Mouse (Mus musculus): Measurements from ENCODE around the gene Atp5d. TPM values are rescaled to one million over a fixed set of nuclear protein-coding genes. Genes with fewer than 3 reads are reported as not detected.

Gene Atp5d
- total and polyA plus RNA-seq, 2 experiments from 2014 or later = 154 to 633 TPM

DNA sequence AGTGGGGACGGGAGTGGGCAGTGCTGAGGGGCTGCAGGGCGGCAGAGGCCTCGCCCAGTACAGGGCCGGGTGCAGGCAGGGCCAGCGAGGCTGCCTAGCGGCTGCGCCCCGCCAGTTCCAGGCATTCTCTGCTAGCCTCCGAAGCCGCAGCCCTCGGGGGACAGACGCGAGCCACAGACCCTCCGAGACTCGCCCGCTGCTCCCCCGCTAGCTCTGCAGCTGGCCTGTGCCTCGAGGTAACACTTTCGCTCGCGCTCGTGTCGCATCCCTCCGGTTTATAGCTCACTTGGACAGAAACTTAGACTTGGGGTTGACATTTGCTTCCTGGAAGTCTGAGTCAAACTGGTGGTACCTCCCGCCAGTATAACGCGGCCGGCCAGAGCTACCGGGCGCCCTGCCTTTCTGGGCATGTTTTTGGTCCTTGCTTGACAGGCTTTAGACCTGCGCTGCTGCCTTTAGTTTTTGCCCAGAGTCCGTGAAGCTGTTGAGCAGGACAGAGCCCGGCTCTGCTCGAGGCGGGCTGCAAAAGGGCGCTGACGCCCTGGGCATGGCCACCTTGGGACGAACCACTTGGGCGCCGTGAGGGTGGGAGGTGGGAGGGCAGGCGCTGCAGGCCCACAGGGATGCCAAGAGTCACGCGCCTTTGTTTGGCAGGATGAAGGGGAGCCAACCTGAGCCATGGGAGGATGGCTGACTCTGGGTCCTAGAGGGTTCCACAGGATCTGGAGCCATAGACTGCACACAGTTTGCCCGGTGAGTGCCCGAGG is 33.5 kb downstream of the Atp5d start:
- H3K4me1 ChIP-seq (ENCODE audit: insufficient read depth) = peaks cover 8% of the 10 kb centered on the region

DNA sequence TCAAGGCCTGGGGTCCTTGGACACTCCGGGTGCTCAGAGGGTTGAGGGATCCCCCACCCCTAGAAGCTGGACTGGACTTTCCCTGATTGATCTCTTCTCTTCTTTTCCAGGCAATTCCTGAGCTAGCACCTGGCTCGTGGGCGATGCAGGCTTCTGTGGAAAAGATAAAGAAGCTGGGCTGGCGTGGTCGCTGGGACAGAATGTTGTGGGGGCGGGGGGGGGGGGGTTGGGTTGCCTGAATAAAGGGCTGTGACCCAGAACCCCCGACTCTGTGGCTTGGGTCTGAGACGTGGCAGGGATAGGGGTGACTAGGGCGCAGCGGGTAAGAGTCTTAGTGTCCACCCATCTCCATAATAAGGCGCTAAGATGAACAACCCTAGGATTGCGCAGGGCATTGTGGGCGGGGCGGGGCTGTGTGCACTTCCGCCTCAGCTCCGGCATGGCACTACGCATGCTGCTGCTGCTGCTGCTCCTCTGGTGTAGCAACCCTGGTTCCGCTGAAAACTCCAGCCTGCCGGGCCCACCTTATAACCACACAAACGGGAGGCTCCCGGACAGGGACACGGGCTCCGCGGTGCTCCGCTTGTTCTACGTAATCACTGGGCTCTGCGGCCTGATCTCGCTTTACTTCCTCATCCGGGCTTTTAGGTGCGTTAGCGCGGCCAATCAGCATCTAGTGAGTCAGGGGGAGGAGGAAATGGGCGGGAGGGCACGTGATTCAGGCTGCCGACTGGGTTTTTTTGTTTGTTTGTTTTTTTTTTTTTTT is 34.3 kb downstream of the Atp5d start, which contains the start of gene 1600002K03Rik:
1600002K03Rik (plus strand) TSS at position 418 of the 766 bp plus-strand sequence.
- H3K9me3 ChIP-seq (ENCODE audit: low read length) = no peaks in the 10 kb centered on the region
- peak within 1 kb of the TSS; percentile 61 for H3K4me2 ChIP-seq (ENCODE audit: low read depth)
- H3K27me3 ChIP-seq (ENCODE audit: insufficient read depth, low read length) = no peaks in the 10 kb centered on the region
- peak within 1 kb of the TSS; percentile 58 for H3K9ac ChIP-seq
- no peak for TF ChIP-seq CTCF (IDR thresholded peaks at IDR 0.05; ENCODE audit: low read depth)
- H3K27ac ChIP-seq (ENCODE audit: low read depth, low read length) = peak within 1 kb of the TSS; percentile 92
- peak; percentile 95 for DNase-seq
- ATAC-seq = peak; percentile 84
- H3K4me1 ChIP-seq (ENCODE audit: insufficient read depth) = peaks cover 6% of the 10 kb centered on the region
- peak within 1 kb of the TSS; percentile 47 for H3K4me3 ChIP-seq (ENCODE audit: low read depth, low read length)
- WGBS = 6% methylated on average over 34 of the region's 35 CpGs
- H3K36me3 ChIP-seq (ENCODE audit: insufficient read depth) = peaks cover 27% of the 10 kb centered on the region

More for the DNA sequence above, 33.5 kb downstream of the Atp5d start:
- DNase-seq (no peak), ATAC-seq (no peak)
- no peak for TF ChIP-seq CTCF (IDR thresholded peaks at IDR 0.05; ENCODE audit: low read depth)
- H3K27me3 ChIP-seq (ENCODE audit: insufficient read depth, low read length) = no peaks in the 10 kb centered on the region
- peak overlapping the region; percentile 58 for H3K9ac ChIP-seq
- H3K27ac ChIP-seq (ENCODE audit: low read depth, low read length) = peak overlapping the region; percentile 92
- H3K36me3 ChIP-seq (ENCODE audit: insufficient read depth) = peaks cover 27% of the 10 kb centered on the region
- H3K4me2 ChIP-seq (ENCODE audit: low read depth) = peak overlapping the region; percentile 61
- H3K9me3 ChIP-seq (ENCODE audit: low read length) = no peaks in the 10 kb centered on the region
- 85% methylated on average over 45 of the region's 45 CpGs for WGBS
- H3K4me3 ChIP-seq (ENCODE audit: low read depth, low read length) = no peak overlapping the region

DNA sequence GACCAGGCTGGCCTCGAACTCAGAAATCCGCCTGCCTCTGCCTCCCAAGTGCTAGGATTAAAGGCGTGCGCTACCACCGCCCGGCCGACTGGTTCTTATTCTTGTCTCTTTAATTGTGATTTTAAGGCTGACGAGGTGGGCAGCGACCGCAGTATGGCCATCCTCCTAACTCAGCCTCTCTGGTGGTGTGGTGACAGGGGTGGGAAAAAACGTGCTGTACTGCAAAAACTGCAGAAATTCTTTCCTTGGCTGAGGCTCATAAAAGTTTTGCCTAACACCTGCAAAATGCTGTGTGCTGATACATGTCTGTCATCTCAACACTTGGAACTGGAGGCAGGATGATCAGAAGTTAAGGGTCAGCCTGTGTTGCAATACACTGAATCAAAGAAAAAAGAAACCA is 34.9 kb downstream of the Atp5d start:
- DNase-seq = peak; percentile 35
- Histone ChIP-seq H3K4me2 (ENCODE audit: low read depth) (peak overlapping the region; percentile 61), H3K4me1 (ENCODE audit: insufficient read depth) (peaks cover 6% of the 10 kb centered on the region), H3K9me3 (ENCODE audit: low read length) (no peaks in the 10 kb centered on the region), H3K27ac (ENCODE audit: low read depth, low read length) (peak overlapping the region; percentile 92), H3K9ac (no peak overlapping the region), H3K36me3 (ENCODE audit: insufficient read depth) (peaks cover 27% of the 10 kb centered on the region), H3K27me3 (ENCODE audit: insufficient read depth, low read length) (no peaks in the 10 kb centered on the region), H3K4me3 (ENCODE audit: low read depth, low read length) (peak overlapping the region; percentile 47)
- TF ChIP-seq CTCF (IDR thresholded peaks at IDR 0.05; ENCODE audit: low read depth) = no peak
- WGBS = 7% methylated on average over 11 of the region's 11 CpGs
- no peak for ATAC-seq

DNA sequence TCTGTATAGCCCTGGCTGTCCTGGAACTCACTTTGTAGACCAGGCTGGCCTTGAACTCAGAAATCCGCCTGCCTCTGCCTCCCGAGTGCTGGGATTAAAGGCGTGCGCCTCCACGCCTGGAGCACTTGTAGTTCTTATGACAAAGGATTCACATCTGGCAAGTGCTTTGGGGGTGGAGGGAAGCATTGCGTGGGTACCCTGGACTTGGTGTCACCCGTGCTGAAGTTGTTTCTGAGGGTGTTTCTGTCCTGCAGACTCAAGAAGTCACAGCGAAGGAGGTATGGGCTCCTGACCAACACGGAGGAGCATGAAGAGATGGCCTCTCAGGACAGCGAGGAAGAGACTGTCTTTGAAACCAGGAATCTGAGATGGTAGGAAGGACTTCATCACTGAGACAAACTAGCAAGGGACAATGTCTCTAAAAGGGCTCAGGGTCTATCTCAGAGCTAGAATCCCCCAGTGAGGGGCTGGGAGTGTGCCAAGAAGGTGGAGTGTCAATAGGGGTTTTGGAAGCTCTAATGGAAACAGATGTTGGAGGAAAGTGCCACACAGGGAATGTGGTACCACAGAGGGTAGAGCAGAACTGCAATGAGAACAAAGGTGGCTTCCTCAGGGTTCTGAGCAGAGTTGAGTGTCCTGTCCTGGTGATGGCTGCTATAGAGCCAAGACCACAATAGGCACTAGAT is 35.7 kb downstream of the Atp5d start:
- Histone ChIP-seq H3K27ac (ENCODE audit: low read depth, low read length) (no peak overlapping the region), H3K36me3 (ENCODE audit: insufficient read depth) (peaks cover 27% of the 10 kb centered on the region), H3K9ac (no peak overlapping the region), H3K4me1 (ENCODE audit: insufficient read depth) (no peaks in the 10 kb centered on the region; the same call in 1 of the 2 replicates), H3K27me3 (ENCODE audit: insufficient read depth, low read length) (no peaks in the 10 kb centered on the region), H3K4me2 (ENCODE audit: low read depth) (no peak overlapping the region), H3K9me3 (ENCODE audit: low read length) (no peaks in the 10 kb centered on the region), H3K4me3 (ENCODE audit: low read depth, low read length) (no peak overlapping the region)
- TF ChIP-seq CTCF (IDR thresholded peaks at IDR 0.05; ENCODE audit: low read depth) = no peak
- ATAC-seq (no peak), DNase-seq (no peak)
- WGBS = 86% methylated on average over 10 of the region's 10 CpGs

DNA sequence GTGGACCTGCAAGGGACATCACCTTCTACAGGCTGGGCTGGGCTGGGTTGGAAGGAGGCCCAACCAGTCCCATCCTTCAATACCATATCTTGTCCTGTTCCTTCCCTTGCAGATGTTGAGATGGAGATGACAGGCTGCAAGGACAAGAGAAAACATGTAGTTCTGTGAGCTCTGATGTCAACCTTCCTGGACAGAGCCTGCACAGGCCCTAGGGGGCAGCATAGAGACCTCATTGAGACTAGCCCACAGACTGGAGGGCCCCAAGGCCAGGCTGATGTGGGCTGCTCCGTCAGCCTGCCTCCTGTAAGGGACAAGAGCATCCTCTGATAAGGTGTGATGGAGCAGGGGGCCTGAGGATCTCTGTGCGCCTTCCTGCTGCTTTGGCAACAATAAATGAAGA is 36.3 kb downstream of the Atp5d start:
- 54% methylated on average over 2 of the region's 2 CpGs for WGBS
- no peaks in the 10 kb centered on the region; the same call in 1 of the 2 replicates for H3K4me1 ChIP-seq (ENCODE audit: insufficient read depth)
- ATAC-seq (no peak), DNase-seq (no peak)
- H3K9me3 ChIP-seq (ENCODE audit: low read length) = no peaks in the 10 kb centered on the region
- no peaks in the 10 kb centered on the region for H3K27me3 ChIP-seq (ENCODE audit: insufficient read depth, low read length)
- H3K4me2 ChIP-seq (ENCODE audit: low read depth) = no peak overlapping the region
- TF ChIP-seq CTCF (IDR thresholded peaks at IDR 0.05; ENCODE audit: low read depth) = peak; percentile 57
- no peak overlapping the region for H3K27ac ChIP-seq (ENCODE audit: low read depth, low read length)
- no peak overlapping the region for H3K9ac ChIP-seq
- H3K36me3 ChIP-seq (ENCODE audit: insufficient read depth) = peaks cover 26% of the 10 kb centered on the region
- no peak overlapping the region for H3K4me3 ChIP-seq (ENCODE audit: low read depth, low read length)

DNA sequence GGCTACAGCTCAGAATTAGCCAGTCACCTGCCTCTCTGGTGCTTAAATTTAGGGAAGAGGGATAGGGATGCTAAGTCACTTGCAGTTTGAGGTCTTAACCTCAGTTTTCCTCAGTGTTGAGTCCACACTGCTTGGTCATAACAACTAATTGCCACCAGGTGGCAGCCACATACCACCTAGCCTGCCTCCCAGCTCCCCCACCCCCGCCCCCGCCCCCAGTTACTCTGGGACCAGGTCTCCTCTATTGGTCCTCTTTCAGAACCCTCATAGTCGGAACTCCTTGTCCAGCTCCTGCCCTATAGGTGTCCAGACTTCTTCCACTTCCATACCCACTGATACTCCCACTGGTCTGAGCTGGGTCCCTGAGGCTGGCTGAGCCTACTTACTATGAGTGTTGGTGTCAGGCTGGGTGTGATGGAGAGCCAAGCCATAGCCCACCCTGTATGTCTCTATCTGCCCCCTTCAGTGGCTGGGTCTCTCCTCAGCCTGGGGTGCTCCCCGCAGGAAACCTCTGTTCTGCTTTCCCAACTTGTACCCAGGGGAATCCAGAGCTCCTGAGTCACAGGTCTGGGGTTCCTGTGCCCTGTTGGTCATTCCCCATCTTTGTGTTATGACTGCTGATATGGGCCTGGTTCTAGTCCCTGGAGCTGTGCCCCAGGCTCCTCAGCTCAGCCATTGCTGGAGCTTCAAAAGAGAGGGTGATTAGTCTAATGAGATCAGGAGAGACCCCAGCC is 37.3 kb downstream of the Atp5d start:
- DNase-seq = peak; percentile 78
- Histone ChIP-seq H3K9ac (no peak overlapping the region), H3K4me2 (ENCODE audit: low read depth) (no peak overlapping the region), H3K9me3 (ENCODE audit: low read length) (no peaks in the 10 kb centered on the region), H3K4me3 (ENCODE audit: low read depth, low read length) (no peak overlapping the region), H3K27me3 (ENCODE audit: insufficient read depth, low read length) (no peaks in the 10 kb centered on the region), H3K36me3 (ENCODE audit: insufficient read depth) (peaks cover 16% of the 10 kb centered on the region), H3K4me1 (ENCODE audit: insufficient read depth) (peaks cover 9% of the 10 kb centered on the region), H3K27ac (ENCODE audit: low read depth, low read length) (no peak overlapping the region)
- peak; percentile 81 for TF ChIP-seq CTCF (IDR thresholded peaks at IDR 0.05; ENCODE audit: low read depth)
- peak; percentile 28; the same call in 1 of the 2 replicates for ATAC-seq
- 19% methylated on average over 4 of the region's 4 CpGs for WGBS
